Mouse (Mus musculus) embryo, embryonic 10.5 days (tissue): ENCODE measurements around the gene Nrtn.

ENCODE experiments used
- DNase-seq: peaks from one replicate; pipeline ENCODE4 v3.0.0-alpha.2; 2015; ENCODE audit warnings: low spot score

The Nrtn gene

DNA sequence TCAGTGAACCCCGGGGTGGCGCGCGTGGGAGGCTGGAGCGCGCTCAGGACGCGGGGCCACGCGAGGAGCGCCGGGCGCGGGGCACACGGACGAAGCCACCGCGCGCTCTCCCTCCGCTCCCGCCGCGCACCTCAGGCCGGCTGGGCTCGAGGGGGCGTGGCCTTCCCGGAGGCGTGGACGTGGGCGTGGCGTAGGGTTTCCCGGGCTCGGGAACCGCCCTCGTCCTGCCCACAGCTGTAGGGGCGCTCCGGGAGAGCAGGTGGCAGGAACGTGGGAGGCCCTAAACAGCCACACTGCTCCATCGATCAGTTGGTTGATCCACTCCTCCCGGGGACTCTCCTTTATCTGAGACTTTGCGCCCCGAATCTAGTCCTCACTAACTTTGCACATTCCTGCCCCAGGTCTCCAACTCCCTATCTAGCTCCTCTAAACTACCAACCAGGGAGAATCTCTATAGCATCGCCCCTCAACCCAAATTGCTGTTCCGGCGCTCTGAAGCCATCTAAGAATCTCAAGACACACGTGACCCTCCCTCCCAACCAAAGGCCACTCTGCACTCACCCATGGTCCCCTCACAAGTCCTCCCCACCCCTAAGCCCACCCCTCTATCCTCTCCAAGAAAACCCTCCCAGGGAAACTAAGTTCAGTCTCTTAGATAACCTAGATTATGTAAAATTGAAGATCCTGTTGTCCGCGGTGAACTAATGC, at the start of gene Nrtn:
Gene Nrtn (minus strand): TSS at position 115 of the 708 bp plus-strand sequence.
- peak; percentile 88 for DNase-seq

DNA sequence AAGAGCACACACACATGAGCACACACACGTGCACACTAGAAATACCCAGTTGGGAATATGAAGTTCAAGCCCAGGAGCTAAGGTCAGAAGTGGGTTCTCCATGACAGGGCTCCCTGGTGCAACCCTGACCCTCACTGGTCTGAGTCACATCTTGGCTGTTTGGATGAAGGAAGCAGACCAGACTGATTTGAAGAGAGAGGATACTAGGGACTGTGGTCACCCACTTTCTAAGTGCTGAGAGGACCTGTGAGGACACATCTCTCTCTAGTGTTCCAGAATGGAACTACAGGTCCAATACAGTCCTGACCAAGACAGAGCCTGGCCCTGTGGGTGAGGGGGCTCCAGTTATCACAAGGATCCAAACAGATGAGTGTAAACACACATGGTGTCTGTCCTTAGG, 48.5 kb upstream of the Nrtn start:
- peak; percentile 22 for DNase-seq

DNA sequence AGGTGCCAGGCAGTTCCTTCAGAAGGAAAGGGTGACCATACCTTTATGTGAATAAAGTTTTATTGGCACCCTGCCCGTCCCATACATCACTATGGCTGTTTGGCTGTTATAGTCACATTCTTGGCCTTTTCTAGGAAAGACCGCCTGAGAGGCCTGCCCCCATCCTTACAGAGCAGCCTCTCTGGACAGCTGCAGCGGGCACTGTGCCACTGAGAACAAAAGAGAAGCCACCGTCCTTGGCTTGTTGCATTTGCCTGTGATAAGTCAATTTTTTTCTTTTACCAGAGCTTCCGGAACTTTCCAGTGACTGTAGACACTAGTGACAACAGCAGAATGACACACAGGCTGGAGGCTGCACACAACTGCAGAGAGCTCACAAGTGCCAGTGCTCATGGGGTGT, 47.6 kb upstream of the Nrtn start:
- no peak for DNase-seq

DNA sequence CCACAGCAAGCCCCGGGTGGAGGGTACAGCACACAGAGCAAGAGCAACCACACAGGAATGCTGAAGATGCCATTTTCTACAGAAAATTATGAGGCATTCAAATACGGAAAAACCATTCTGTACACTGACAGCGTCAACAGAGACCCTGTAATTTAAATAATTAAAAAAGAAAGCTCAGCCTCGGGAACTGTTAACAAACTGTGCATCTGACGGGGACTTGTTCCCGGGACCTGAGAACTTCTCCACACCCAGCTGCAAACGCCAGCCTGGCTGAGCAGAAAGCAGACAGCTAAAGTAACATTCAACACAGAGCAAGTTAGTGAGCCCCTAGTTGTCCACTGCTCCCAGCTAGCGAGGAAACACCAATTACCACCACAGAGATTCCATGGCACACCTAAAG, 44.7 kb upstream of the Nrtn start:
- DNase-seq = no peak

DNA sequence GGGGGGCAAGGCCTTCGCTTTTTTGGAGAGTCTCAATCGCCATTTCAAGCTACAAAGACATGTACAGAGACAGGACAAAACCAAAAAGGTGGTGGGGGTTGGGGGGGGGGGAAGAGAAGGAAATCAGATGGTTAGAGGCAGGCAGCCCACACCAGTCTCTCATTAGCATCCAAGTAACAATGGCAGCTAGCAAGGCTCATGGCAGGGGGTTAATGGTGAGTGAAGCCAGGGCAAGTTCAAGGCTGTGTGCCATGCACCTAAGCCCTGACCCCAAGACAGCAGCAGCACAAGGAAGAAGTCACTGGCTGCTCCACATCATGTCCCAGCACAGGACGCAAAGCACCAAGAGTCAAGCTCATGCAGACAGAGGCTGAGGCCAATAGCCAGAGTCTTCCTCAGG, 41.9 kb upstream of the Nrtn start:
- no peak for DNase-seq

DNA sequence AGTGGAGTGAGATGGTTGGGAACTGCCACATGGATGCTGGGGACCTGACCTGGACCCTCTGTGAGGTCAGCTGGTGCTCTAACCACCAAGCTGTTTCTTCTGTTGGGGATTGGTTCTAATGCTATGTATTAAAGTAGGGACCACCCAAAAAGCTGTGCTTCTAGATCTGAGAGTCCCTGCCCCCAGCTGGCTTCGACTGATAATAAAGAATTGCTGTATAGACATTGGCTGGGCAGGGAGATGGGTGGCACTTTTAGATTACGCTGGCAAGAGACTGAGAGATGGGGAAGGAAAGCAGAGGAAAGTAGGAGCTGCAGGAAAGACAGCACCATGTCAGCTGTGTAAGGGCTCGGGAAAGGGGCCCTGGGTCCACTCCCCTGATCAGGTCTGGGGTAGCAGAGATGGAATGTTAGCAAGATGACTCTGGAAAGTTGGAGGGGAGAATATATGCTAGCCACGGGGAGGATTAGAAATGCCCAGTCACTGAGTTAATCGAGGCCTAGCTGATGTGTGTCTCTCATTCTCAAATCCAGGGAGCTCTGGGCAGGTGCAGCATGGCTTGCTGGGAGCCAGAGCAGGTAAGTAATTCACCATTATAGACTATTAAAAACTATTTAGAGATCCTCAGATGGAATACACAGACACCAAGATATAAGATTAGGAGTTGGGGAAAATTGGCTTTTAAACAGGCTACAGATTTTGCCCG, 36.4 kb upstream of the Nrtn start:
- no peak for DNase-seq

DNA sequence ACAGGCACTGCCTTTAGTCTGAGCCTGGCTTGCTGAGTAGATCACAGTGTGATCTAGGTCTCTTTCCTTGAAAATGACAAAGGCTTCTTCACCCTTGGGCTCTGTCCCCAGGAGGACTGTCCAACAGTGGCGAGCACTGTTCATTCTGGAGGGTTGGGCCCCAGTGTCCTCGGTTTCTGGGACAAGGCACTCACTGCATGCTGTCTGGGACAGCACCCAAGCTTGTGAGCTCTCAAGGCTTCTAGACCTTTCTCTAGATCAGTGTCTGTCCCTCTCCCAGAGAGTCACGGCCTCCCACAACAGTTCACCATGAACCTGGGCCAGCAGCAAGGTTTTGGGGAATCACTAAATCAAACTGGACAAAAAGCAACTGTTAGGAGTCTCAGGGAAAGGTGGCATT, 35.3 kb upstream of the Nrtn start:
- DNase-seq = no peak

DNA sequence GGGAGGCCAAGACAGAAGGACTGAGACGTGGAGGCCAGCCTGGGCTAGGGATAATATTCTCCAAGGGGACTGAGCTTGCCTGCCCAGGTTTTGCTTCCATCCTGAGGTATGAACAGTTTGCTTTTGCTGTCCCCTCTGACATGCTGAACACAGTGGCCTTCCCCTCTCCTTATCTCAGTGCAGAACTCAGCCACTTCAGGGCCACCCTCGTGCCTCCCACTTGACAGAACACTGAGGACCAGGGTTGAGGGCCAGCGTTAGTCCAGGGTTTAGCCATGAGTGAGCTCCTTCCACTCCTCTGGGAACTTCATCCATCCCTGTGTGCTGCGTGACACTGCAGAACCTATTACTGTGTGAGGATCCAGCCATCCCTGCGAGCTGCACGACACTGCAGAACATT, 32.0 kb upstream of the Nrtn start:
- no peak for DNase-seq

DNA sequence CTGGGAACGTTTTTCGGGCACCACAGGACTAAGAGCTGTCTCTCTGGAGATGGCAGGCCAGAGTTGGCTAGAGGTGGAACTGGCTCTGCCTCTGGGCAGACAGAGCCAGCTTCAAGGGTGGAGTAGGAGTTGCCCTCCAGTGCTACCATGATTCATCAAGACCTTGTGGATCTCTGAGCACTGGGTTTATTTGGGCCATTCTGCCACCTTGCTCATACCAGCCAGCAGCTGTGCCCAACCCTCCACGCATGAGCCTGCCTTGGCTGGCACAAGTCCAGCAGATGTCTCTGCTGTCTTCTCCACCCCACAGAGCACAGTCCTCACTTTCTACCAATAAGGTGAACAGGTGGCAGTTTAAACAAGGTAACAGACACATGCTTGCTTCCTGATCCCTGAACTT, 31.6 kb upstream of the Nrtn start:
- no peak for DNase-seq

DNA sequence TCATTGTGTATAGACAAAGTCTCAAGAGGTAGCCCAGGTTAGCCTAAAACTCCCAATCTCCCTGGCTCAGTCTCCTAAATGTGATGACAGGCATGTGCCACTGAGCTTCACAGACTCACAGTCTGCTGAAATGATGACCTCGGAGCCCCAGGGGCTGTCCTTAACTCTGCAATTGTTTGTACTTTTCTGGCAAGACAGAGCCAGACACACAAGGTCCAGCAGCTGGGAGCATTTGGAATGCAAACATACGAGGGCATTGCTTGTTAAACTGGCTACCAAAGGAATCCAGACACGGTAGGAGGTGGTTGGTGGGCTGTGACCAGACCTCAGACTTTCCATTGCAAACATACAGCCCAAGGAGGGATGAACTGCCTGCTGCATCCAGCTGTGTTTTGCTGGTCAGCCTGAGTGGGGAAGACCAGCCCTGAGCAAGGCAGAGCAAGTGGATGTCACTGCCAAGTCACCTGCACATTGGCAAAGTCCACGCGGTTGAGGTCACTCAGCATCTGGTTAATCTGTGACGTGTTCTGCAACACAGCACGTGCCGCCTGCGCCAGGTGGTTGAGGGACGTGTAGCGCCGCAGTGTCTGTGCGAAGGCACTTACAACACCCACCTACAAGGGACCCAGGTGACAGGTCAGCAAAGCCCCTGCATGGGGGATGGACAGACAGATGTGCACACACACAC, 23.1 kb upstream of the Nrtn start:
- no peak for DNase-seq

DNA sequence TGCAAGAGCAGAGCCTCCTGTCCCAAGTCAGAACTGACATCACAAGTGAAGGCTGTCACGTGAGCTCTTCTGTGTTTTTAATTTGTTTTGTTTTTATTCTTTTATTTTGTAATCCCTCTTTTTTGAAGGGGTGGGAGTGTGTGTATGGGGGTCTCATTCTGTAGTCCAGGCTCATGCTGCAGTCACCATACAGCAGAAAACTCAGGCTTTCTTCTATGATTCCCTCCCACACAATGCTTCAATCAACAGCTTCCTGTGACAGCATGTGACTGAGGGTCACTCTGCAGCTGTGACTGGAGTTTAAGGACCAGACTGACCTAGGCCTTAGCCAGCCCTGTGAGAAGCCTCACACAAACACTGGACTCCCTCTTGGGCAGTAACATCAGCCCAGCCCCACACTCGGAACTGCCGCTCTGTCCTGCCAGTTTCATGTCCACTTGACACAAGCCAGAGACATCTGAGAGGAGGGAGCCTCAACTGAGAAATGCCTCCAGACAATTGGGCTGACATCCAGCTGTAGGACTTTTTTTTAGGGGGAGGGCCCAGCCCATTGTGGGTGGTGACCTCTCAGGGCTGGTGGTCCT, 21.5 kb upstream of the Nrtn start:
- DNase-seq = peak; percentile 32

DNA sequence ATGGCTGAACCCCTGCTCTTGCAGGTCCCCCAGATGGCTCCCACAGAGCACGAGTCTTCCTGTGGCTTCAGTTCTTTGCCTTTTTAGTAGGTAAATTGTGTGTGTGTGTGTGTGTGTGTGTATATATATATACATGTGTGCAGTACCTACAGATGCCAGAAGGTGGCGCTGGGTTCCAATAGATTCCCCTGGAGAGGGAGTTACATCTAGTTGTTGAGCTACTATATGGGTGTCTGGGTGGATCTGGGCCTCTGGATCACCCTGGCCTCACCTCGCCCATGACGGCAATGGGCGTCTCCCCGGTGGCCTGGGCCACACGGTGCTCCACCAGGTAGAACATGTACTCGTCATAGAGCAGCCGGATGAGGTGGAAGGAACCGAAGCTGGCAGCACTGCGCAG, 20.2 kb upstream of the Nrtn start:
- DNase-seq = no peak

DNA sequence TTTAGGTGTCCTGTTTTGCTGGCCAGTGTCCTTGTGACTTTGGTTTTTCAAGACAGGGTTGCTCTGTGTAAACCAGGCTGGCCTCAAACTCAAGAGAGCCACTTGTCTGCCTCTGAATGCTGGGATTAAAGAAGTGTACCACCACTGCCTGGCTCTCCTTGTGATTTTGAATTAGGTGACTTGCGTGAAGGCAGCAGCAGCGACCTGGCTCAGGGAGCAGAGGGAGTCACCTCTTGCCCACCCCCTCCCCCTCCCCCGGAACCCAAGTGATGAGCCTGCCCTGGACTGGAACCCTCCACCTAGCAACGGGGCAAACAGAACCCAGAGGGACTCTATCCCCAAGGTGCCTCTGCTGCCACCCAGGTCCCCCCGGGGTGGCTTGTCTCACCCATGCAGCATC, 12.6 kb upstream of the Nrtn start, which contains the start of gene Prr22:
Gene Prr22 (plus strand): TSS at position 301 of the 400 bp plus-strand sequence.
- DNase-seq = no peak

DNA sequence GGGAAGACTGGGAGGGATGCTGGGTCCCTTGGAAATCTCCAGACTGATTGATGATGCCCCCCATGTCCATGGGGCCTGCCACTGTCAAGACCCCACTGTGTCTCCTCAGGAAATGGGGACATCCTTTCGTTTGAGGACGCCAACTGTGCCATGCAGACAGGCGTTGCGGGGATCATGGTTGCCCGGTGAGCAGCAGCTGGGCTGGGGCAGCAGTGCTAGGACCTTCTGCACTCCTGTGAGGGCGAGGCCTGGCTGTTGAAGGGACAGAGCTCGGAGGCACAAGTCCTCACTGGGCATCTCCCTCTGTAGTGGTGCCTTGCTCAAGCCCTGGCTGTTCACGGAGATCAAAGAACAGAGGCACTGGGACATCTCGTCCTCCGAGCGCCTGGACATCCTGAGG, 11.6 kb upstream of the Nrtn start:
- no peak for DNase-seq

DNA sequence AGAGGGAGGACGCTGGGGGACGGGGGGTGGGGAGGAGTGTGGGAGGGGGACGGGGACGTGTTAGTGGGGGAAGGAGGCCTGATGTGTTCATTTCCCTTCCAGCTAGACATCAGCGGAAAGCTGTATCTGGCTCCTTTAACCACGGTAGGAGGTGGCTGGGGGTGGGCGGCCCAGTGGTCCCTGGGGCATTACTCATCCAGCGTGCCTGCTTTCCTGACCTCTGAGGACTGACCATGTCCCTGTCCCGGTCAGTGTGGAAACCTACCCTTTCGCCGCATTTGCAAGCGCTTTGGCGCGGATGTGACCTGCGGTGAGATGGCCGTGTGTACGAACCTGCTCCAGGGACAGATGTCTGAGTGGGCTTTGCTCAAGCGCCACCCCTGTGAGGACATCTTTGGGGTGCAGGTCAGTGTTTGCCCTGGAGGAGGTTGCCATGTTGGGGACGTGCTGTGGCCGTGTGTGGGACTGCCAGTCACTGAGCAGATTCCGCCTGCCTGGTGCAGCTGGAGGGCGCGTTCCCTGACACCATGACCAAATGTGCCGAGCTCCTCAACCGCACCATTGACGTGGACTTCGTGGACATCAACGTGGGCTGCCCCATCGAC, 10.3 kb upstream of the Nrtn start:
- DNase-seq = no peak

DNA sequence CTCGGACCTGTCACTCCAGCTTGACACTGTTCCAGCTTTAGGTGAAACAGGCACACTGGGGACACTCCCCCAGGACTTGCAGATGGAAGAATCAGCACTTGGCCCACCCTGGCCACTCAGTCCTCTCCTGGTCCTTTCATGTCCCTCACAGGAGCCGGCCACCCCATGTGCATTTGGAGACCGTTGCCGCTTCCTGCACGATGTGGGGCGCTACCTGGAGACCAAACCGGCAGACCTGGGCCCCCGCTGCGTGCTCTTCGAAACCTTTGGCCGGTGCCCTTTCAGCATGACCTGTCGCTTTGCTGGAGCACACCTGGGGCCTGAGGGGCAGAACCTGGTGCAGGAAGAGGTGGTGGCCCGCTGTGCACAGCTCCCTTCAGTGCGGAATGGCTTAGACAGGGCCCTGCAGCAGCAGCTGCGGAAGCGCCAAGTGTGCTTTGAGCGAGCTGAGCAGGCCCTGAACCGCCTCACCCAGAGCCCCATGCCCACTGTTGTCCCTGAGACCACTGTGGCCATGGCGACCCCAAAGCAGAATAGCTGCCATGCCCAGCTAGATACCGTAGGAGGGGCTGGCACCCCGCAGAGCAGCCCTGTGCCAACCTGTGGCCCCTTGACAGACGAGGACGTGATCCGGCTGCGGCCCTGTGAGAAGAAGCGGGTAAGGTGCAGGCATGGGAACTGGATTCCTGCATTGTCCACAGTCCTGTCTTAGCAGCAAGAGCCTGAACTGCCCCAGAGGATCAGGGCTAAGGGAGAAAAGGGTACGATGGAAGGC, 9.5 kb upstream of the Nrtn start:
- no peak for DNase-seq

DNA sequence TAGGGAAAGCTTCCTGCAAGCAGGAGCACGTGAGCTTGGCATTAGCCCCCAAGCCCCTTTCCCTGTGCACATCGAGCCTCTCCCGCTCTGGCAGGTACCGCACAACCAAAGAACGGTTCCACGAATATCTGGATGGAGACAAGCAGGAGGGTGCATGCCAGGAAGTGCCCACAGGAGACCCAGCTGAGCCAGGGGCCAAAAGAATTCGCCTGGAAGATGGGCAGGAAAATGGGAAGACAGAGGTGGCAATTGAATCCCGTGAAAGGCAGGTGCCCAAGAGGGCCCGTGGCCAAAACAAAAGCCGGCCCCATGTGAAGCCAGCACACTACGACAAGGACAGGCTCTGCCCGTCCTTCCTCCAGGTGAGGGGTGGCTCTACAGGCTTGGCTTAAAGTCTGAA, 8.1 kb upstream of the Nrtn start:
- DNase-seq = no peak

DNA sequence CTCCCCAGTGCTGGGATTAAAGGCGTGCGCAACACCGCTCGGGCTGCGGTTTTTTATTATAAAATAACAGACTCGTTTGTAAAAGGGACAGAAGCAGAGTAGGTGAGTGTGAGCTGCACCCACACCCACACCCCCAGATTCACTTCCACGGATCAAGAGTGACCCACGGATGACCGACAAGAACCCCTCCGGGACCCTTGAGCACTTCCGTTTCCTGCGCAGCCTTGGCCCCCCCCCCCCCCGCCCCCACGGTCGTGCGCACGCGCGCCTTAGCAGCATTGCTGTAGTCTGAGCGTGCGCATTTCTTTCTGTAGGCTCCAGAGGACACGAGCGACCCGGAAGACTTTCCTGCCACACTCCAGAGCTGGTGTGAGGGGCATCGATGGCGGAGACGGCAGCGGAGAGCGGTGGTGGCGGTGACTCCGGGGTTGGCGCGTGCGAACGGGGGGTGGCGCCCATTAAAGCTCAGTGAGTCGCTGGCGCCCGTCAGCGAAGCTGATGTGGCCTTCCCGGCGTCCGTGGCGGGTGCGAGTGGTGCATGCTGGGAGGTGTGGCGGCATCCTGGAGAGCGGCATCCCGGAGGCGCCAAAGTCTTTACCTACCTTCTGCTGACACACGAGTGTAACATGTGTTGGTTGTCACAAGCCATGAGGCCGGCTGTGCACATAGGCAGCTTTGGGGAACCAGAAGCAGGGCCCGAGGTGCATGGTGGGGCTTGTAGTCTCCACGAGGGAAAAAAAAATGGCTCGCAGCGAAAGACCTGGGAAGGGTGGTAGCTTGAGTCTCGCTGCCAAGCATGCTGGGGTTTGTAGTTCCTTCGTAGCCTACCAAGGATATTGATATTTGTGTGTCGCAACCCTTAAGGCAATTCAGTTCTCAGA, 7.4 kb upstream of the Nrtn start, which contains the start of gene Dus3l:
Gene Dus3l (plus strand): TSS at position 284 of the 881 bp plus-strand sequence.
- DNase-seq = peak; percentile 94

DNA sequence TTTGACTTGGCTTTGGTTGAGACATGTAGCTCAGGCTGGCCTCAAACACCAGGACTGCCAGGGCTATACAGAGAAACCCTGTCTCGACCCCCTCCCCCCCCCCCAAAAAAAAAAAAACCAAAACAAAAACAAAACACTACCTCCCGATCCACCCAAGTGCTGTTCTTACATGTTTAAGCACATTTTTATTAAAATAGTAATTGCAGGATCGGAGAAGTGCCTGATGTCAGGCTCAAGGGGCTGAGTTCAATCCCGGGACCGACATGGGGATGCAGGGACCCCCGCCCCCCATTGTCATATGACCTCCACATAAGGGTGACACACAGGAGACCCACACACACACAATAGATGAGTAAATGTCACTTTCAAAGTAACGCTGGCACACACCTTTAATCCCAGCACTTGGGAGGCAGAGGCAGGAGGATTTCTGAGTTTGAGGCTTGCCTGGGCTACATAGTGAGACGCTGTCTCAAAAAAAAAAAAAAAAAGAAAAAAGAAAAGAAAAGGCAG, 6.5 kb upstream of the Nrtn start:
- no peak for DNase-seq
